Mouse (Mus musculus) G1E (cell line): ENCODE measurements at regions not wholly inside any gene's neighbourhood (a gene's known extent, or its start where the extent isn't known, plus 50 kb on each side); places are given as distances from the start of the nearest gene placed in this dataset.

Experiments used
- CTCF ChIP-seq: IDR thresholded peaks from 2 replicates; pipeline ENCODE4 v1.5.1; 2012; ENCODE audit warnings: low read depth, low read length, inconsistent platforms, mixed read lengths
- GATA1 ChIP-seq: IDR thresholded peaks from 2 replicates; pipeline ENCODE4 v1.6.1; 2012; ENCODE audit warnings: borderline replicate concordance, low read length, inconsistent platforms, mixed read lengths
- POLR2AphosphoS5 ChIP-seq: IDR thresholded peaks from 2 replicates; pipeline ENCODE4 v1.6.1; 2012; ENCODE audit warnings: low read depth, low read length, inconsistent platforms; ENCODE audit not compliant: insufficient replicate concordance
- TAL1 ChIP-seq: conservative IDR thresholded peaks from 2 replicates; pipeline ENCODE4 v1.6.1; 2012; ENCODE audit warnings: low read depth, low read length, inconsistent platforms, mixed read lengths

DNA sequence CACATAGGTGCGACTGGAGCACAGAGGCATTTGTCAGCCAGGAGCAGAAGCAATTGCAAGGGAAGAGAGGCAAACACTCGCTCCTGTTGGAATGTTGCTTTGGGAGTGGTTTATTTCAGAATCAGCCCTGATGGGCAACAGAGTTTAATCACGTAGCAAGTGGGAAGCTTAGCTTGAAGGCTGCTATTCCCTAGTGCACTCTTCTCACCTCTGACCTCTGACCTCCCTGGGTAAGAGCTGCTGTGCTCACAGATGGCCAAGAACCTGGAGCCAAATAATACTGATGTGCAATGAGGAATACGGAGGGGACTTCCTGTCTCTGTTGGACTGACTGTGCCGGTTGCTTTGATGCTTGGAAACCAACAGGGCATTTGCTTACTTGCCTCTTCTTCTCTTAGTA, 88.3 kb upstream of the Cpne8 start:
- TF ChIP-seq CTCF (no peak), POLR2AphosphoS5 (no peak), GATA1 (no peak), TAL1 (no peak)
